Mouse (Mus musculus) ovary, adult 10 weeks (tissue): ENCODE data around the gene Fosl1. TPM values are rescaled to one million over a fixed set of nuclear protein-coding genes. Genes with fewer than 3 reads are reported as not detected.

ENCODE experiments used
- polyA plus RNA-seq: library from polyadenylated mRNA; stranded (reverse); fragments of 350-450 nt; fragmentation: Illumina TruSeq; extraction: RNeasy Lipid Tissue Mini Kit (QIAGEN cat#74804); gene quantifications from one replicate; pipeline ENCODE4 v1.2.3, GENCODE M21; 2014

Gene Fosl1
- not detected for polyA plus RNA-seq

DNA sequence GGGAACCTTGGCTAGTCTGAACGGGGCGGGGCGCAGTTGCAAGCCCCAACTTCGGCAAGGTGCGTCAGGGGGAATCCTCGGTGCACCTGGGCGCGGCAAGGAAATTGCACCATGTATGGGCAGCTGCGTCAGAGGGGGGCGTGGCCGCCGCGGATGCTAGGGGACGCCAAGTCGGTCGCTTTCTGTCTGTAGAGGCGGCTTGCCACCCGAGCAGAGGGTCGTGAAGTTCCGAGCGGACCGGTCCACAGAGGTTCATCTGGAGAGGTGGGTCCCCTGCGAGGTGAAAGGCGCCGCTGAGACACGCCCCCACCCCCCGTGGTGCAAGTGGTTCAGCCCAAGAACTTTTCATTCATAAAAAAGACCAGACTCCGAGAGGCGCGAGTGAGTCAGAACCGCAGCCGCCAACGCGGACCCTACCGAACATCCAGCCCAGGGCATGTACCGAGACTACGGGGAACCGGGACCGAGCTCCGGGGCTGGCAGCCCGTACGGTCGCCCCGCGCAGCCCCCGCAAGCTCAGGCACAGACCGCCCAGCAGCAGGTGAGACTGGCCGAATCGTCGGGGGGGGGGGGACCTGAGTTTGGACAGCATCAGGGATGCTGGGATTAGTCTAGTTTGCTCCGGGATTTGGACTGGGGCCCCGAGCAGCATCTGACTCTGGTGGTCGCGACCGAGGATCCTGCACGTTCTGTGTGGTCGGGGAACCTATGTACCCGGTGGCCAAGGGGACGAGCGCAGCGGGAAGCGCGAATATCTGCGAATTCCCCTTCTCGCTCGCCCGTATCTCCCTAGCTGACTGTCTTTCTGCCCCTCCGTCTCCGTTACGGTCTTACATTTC lies at the start of gene Fosl1:
Fosl1 (plus strand) TSS at position 33 of the 839 bp plus-strand sequence.

DNA sequence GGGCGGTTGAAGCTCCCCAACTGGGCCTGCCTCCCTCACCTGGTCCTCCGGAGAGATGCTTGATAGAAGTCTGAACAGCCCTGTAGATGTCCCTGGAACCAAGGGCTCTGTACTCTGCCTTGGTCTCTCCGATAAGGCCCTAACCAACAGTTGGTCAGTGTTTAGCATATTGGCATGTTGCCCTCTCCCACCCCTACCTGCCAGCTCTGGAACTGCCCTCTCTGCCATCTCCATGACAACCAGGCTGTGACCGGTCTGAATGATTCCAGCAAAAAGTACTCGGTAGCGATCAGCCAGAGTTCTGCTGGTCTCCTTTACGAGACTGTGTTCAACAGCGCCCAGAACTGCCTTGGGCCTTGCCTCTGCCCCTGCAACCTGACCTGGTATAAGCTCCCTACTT lies 45.1 kb upstream of the Fosl1 start, which contains the start of gene Tsga10ip:
Tsga10ip (minus strand) TSS at position 234 of the 400 bp plus-strand sequence.

DNA sequence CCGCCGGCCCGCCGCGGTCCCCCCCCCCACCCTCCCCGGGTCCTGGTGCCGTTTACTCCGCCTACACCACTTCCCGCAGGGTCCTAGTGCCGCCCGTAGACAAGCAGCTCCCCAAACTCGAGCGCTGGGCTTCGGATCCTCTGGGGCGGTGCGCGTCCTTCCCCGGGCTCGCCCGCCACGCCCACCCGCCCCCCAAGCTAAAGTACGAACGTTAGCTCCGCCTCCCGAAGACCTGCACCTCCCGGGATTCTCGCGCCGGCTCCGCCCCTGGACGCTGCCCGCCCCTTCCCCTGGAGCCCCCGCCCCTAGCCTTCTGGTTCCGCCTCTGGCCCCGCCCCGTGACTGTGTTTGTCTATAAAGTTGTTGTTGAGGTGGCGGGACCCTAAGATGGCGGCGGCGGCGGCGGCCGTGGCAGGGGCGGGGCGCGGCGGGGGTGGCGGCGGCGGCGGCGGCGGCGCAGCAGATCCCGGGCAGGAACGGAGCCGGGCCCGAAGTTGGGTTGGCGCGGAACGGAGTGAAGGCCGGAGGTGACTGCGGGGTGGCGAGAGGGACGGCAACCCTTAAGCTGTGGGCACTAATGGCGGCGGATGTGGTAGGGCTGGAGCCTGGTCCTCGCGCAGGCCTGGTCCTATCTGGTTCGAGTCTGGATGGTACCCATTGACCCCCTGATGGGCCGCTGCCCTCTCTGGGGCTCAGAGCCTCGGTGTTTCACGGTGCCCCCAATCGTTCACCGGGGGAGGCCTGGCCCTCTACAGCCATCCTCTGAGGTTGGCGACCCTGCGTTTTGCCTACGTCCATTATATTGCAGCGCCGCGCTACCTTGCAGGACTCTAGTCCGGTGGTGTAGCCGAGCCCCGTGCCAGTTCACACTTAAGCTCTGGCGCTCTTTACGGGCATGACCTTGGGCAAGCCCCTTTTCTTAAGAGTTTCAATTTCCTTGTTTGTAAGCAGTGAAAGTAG lies 22.3 kb upstream of the Fosl1 start, which contains the start of the genes Drap1 and AI837181:
Drap1 (minus strand) TSS at position 198 of the 960 bp plus-strand sequence.
AI837181 (plus strand) TSS at position 363 of the 960 bp plus-strand sequence.

DNA sequence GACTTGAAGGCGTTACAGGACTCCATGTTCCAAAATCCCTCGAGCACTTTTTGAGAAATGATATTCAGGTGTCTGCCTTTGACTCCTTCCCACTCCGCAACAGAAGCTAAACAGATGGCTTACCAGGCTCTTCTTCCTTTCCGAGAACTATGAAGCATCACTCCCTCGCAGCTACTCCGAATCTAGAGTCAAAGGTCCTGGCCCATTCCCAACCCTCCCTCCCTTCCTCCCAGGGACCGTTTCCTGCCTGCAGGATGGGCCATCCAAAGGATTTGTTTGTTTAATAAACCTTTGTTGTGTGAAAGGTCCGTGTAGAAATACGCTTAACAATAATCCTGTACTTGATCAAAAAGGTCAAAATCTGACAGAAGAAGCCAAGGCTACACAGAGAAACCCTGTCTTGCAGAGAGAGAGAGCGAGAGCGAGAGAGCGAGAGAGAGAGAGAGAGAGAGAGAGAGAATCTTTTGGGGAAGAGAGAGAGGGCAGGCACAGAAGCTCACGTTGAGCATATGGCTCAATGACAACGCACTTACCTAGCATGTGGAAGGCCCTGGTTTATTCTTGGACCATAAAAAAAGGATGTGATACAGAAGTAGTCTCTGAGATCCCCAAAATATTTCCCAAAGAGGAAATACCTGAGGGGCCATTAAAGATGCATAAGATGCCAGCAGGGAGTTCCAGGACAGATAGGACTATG lies 10.5 kb downstream of the Fosl1 start, which contains the start of gene Ccdc85b:
Ccdc85b (minus strand) TSS at position 149 of the 697 bp plus-strand sequence.

DNA sequence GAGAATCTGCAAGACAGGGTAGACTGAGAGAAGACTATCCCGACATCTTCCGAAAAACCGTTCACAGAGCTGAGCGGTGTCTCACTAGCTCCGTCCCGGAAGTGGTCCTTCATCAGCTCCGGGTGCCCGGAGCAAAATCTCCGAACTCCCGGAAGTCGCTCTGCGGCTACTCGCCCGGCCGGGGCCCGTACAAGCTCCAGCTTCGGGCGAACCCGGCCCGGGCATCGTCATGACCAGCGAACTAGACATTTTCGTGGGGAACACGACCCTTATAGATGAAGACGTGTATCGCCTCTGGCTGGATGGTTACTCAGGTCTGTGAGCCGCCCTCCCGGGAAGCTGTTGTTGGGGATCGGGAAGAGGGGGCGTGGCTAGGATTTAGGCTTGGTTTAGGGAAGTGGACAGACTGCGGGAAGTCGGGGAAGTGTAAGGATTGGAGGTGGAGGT lies 13.1 kb downstream of the Fosl1 start, which contains the start of gene Fibp:
Fibp (plus strand) TSS at position 151 of the 447 bp plus-strand sequence.

DNA sequence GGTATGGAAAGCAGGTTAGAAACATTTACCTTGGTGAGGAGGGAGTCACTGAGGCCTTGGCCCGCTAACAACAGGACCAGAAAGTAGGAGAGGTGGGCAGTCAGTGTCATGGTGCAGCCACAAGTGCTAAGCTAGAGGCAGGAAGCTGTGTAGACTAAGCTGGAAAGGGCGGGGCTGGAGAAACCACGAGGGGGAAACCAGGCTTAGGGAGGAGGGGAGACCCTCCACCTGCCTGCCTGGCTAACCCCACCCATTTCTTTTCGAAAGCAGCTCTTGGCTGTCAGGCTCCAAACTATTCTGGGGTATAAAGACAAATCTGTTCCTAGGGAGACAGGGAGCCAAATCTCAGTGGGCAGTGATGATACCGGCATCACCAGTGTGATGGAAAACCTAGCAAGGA lies 21.0 kb downstream of the Fosl1 start, which contains the start of gene Ctsw:
Ctsw (minus strand) TSS at position 134 of the 400 bp plus-strand sequence.

DNA sequence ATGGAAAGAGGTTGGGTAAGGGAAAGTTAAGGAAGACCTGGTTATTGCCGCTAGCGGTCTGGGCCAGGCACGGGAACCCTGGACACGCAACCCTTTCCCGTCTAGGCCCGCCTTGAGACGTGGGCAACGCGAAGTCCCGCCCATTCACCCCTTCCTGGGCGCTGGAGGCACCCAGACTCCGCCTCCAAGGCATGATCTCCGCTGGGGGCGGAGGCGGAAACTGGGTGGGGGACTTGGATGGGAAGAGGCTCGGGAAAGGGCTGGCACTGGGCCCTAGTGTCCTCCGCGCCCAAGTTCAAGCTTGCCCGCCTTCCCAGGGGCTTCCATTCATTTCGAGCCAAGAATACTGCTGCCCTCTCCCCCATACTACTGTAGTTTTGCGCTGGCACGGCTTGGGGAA lies 26.4 kb downstream of the Fosl1 start, which contains the start of gene Efemp2:
Efemp2 (plus strand) TSS at position 235 of the 400 bp plus-strand sequence.

DNA sequence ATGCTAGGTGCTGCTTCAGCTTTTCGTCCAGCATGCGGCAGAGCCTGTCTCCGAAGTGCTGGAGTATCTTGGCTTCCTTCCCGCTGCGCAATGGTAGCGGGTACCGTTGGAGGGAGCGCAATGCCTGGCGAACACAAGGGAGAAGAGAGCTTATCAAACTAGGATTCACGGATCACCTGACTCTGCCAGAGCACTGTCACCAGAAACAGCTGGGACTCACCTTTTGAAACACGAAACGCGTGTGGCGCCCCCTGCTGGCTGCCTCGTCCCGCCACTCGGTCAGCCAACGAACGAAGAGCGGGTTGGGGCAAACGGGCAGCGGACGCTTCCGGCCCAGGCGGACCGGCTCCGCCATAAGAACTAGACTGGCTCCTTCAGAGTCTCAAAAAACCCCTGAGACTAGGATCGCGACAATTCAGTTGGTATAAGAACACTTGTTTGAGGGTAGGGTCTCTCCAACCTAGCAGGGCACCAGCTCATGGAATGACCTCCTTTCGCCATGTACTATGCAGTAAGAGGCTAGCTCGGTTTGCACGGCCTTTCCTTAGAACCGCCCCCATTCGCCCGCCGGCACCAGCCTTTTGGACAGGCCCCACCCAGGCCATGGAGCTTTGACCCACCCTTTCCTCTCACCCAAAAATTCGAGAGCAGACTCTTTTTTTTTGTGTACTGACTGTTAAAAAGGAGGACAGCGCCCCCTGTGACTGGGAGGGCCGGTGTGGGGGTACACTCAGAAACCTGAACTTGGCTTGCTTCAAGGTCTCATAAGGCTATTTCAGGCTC lies 40.6 kb downstream of the Fosl1 start, which contains the start of gene Mus81:
Mus81 (minus strand) TSS at position 635 of the 783 bp plus-strand sequence.

DNA sequence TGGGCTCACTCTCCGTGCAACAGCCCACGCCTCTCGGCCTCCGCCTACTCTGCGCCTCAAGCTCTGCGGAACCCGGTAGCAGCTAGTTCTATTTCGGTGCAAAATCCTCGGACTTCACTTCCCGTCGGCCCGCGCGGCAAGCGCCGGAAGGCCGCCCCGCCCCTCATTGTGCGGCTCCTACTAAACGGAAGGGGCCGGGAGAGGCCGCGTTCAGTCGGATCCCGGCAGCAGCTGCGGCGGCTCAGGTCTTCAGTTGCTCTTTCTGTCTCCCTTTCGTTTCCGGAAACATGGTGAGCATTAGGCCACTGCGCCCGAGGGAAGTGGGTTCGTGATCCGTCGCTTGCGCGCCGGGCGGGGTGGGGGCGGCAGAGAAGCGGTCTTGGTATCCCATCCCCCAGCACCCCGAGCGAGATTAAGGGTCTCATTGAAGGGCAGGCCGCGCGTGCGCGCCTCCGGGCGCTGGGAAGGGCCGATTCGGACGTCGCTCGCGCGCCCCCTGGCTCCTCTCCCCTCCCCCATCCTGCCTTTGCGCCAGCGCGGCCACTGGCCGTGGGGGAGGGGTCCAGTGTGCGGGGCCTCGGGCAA lies 43.1 kb downstream of the Fosl1 start, which contains the start of gene Cfl1:
Cfl1 (plus strand) TSS at position 143 of the 585 bp plus-strand sequence.

DNA sequence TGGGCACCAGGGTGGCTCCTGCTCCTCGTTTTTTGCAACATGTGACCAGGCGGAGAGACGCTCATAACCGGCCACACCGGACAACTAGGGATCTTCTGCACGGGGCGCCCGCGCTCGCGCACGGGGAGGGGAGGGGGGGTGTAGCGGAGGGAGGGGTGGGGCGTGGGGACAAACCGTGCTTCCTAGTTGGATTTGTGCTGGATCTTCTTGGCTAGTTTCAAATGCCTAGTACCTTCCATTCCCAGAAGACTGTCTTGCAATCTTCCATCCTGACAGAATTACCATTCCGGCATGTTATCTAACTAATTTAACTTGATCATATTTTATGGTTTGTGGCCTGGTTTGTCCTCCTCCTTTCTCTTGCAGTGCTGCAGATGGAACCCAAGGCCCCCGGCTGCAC lies 56.3 kb downstream of the Fosl1 start, which contains the start of gene 1700020D05Rik:
1700020D05Rik (minus strand) TSS at position 101 of the 400 bp plus-strand sequence.

Other genes with a start within 250 kb of the Fosl1 start
- gene Pacs1, start 174.4 kb upstream of the Fosl1 start, polyA plus RNA-seq, result 11.4 TPM
- gene Sf3b2, start 152.1 kb upstream of the Fosl1 start, polyA plus RNA-seq, result 46.0 TPM
- not detected for gene Gal3st3, start 149.2 kb upstream of the Fosl1 start, polyA plus RNA-seq
- not detected for gene Catsper1, start 111.8 kb upstream of the Fosl1 start, polyA plus RNA-seq
- not detected for gene Cst6, start 98.0 kb upstream of the Fosl1 start, polyA plus RNA-seq
- 12.7 TPM for gene Eif1ad, start 80.8 kb upstream of the Fosl1 start, polyA plus RNA-seq
- gene Banf1, start 80.4 kb upstream of the Fosl1 start, polyA plus RNA-seq, result 9.0 TPM
- 2.5 TPM for gene Sart1, start 58.8 kb upstream of the Fosl1 start, polyA plus RNA-seq
- not detected for gene Tsga10ip, start 45.0 kb upstream of the Fosl1 start, polyA plus RNA-seq
- gene Drap1, start 22.6 kb upstream of the Fosl1 start, polyA plus RNA-seq, result 5.8 TPM
- not detected for gene AI837181, start 22.4 kb upstream of the Fosl1 start, polyA plus RNA-seq
- gene Ccdc85b, start 10.3 kb downstream of the Fosl1 start, polyA plus RNA-seq, result 1.5 TPM
- gene Fibp, start 13.1 kb downstream of the Fosl1 start, polyA plus RNA-seq, result 2.3 TPM
- gene Ctsw, start 21.0 kb downstream of the Fosl1 start, polyA plus RNA-seq, result not detected
- gene Efemp2, start 26.4 kb downstream of the Fosl1 start, polyA plus RNA-seq, result 2.1 TPM
- 1.6 TPM for gene Mus81, start 40.9 kb downstream of the Fosl1 start, polyA plus RNA-seq
- gene Cfl1, start 42.9 kb downstream of the Fosl1 start, polyA plus RNA-seq, result 190 TPM
- not detected for gene 1700020D05Rik, start 56.2 kb downstream of the Fosl1 start, polyA plus RNA-seq
- not detected for gene Snx32, start 63.0 kb downstream of the Fosl1 start, polyA plus RNA-seq
- gene Ovol1, start 113.1 kb downstream of the Fosl1 start, polyA plus RNA-seq, result 0.20 TPM
- not detected for gene Ap5b1, start 120.5 kb downstream of the Fosl1 start, polyA plus RNA-seq
- gene Rnaseh2c, start 154.3 kb downstream of the Fosl1 start, polyA plus RNA-seq, result 1.2 TPM
- gene Kat5, start 162.7 kb downstream of the Fosl1 start, polyA plus RNA-seq, result 31.8 TPM
- 1.3 TPM for gene Rela, start 189.9 kb downstream of the Fosl1 start, polyA plus RNA-seq
- gene Sipa1, start 216.2 kb downstream of the Fosl1 start, polyA plus RNA-seq, result 2.2 TPM
- 1.5 TPM for gene Map3k11, start 241.2 kb downstream of the Fosl1 start, polyA plus RNA-seq
- gene Pcnx3, start 241.4 kb downstream of the Fosl1 start, polyA plus RNA-seq, result 0.29 TPM